Mouse (Mus musculus): ENCODE measurements around the gene Fbxl16.

DNA sequence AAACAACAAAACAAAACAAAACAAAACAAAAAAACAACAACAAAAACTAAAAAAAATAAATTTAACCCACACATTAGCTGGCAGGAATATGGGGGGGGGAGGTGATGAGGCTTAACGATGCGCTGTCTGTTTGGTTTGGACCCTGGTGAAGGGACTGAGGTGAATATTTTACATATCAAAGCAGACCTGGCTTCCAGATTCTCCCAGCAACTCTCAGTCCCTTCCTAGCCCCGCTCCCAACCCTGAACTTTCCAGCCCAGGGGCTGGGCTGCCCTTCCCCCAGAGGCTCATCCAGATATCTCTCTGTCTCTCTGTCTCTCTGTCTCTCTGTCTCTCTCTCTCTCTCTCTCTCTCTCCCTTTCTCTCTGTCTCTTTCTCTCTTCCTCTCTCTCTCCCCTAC lies 46.3 kb upstream of the Fbxl16 start:
- TF ChIP-seq CTCF (conservative IDR thresholded peaks at IDR 0.05 in 1 of 2, IDR thresholded peaks at IDR 0.05 in 1 of 2; ENCODE audit: low read depth in 2 of 2, low read length in 2 of 2) (no peak), RAD21 (IDR thresholded peaks at IDR 0.05; ENCODE audit: low read depth, low read length) (no peak), NELFE (IDR thresholded peaks at IDR 0.05; ENCODE audit: low read depth, low read length) (no peak), SIN3A (IDR thresholded peaks at IDR 0.05; ENCODE audit: low read length) (no peak), POLR2A (IDR thresholded peaks at IDR 0.05; ENCODE audit: low read depth, low read length) (no peak), ETS1 (conservative IDR thresholded peaks at IDR 0.05; ENCODE audit: low read depth, low read length) (no peak), TCF12 (IDR thresholded peaks at IDR 0.05; ENCODE audit: low read depth, low read length) (no peak)

Data from CH12.LX (cell line).